Mouse (Mus musculus) lung, postnatal 0 days (tissue): ENCODE results near the gene Fez2.

Experiments
- CTCF ChIP-seq: IDR thresholded peaks from 2 replicates; pipeline ENCODE4 v1.5.1; 2016; ENCODE audit warnings: antibody characterized with exemption, mild to moderate bottlenecking
- EP300 ChIP-seq: IDR thresholded peaks from 2 replicates; pipeline ENCODE4 v1.6.1; 2016; ENCODE audit warnings: antibody characterized with exemption, mild to moderate bottlenecking, control low read depth

- TF ChIP-seq CTCF (no peak), EP300 (no peak)
Observed at GRCm38 (mm10) chr17:78389573-78389972, 28.4 kb downstream of the Fez2 start.
